Mouse (Mus musculus) erythroblast, embryonic 14.5 days (primary cell): Measurements from ENCODE around the gene Kcnk1. TPM values are rescaled to one million over a fixed set of nuclear protein-coding genes. Genes with fewer than 3 reads are reported as not detected.

Source experiments
- H3K27me3 ChIP-seq: 2 replicates; pipeline ENCODE4 v1.6.1; 2012; ENCODE audit warnings: inconsistent platforms; ENCODE audit not compliant: control insufficient read depth
- H3K36me3 ChIP-seq: 2 replicates; pipeline ENCODE4 v1.6.1; 2012; ENCODE audit warnings: mild to moderate bottlenecking, inconsistent platforms; ENCODE audit not compliant: control insufficient read depth
- H3K4me1 ChIP-seq: 2 replicates; pipeline ENCODE4 v1.6.1; 2012; ENCODE audit warnings: inconsistent platforms; ENCODE audit not compliant: control insufficient read depth
- H3K4me3 ChIP-seq: replicated peaks from 2 replicates; pipeline ENCODE3; 2012; ENCODE audit warnings: moderate library complexity, mild to moderate bottlenecking, inconsistent platforms
- H3K9me3 ChIP-seq: 2 replicates; pipeline ENCODE4 v1.6.1; 2012; ENCODE audit warnings: low read length, inconsistent platforms, mixed read lengths; ENCODE audit not compliant: control insufficient read depth
- GATA1 ChIP-seq: IDR thresholded peaks from 2 replicates; pipeline ENCODE4 v1.6.1; 2012; ENCODE audit warnings: low read length, inconsistent platforms, mixed read lengths
- TAL1 ChIP-seq: IDR thresholded peaks from 3 replicates; pipeline ENCODE4 v1.6.1; 2012; ENCODE audit warnings: low read length, inconsistent platforms, mixed read lengths
- polyA plus RNA-seq: library from polyadenylated mRNA; stranded (reverse); fragments of >175 nt; gene quantifications from 2 replicates; pipeline ENCODE4 v1.2.3, GENCODE M21; 2012

Gene Kcnk1
- polyA plus RNA-seq, 1 experiment: not detected

DNA sequence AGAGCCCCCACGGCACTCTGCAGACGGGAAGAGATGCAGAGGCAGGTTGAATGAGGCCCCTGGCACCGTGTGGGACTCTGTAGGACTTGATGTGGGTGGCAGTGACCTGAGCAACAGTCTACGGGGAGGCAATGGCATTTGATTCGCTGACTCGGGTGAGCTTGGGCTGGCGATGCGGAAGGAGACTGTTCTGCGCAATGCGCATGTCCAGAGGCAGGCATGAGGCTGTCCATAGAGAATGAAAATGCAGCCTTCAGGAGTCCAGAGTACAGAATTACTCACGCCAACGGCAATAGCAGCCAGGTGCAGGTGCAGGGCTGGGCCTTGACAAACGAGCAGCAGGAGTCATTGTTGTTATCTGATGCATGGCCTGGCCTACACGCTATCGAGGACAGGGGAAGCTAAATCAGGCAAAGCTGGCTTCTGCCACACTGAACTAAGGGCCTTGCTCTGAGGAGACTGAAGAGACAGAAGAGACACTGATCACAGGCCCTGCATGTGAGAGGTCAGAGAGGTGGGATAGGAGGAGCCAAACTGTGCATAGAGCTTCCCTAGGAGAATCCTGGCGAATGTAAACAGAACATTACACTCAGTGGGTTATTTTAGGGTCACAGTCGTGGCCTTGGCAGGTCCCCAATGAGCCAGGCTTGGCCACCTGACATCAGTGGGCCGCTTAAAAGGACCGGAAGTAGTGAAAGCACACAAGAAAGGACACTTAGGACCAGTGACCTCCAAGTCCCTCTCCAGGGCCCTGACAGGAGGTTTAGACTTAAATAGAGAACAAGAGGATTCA lies 12.8 kb downstream of the Kcnk1 start:
- Histone ChIP-seq H3K27me3 (no peaks in the 10 kb centered on the region), H3K9me3 (no peaks in the 10 kb centered on the region), H3K4me3 (no peak overlapping the region), H3K36me3 (no peaks in the 10 kb centered on the region), H3K4me1 (no peaks in the 10 kb centered on the region)
- TF ChIP-seq TAL1 (no peak), GATA1 (no peak)

GRCm38 (mm10) chr8:126008945-126009344 lies 14.0 kb downstream of the Kcnk1 start:
- Histone ChIP-seq H3K9me3 (no peaks in the 10 kb centered on the region), H3K36me3 (no peaks in the 10 kb centered on the region), H3K4me1 (no peaks in the 10 kb centered on the region), H3K4me3 (no peak overlapping the region), H3K27me3 (no peaks in the 10 kb centered on the region)
- no peak for TF ChIP-seq GATA1
- TF ChIP-seq TAL1: no peak

DNA sequence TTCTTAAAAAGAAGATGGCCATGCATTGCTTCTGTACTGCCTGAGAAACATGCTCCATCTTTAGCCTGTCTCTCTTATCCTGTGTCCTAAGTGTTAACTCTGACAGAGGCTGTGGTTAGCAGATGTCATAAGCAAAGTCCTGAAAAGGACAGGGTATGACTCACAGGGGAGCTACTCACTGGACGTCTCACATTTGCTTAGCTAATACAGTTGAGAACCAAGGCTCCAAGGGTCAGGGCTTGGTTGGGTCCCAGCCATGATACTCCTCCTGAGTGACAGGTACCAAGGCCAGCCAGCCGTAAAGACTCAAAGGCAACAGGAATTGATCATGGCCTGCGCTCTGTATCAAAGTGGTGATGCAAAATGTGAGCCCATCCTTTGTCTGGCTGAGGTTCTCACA lies 15.9 kb downstream of the Kcnk1 start:
- TF ChIP-seq GATA1: no peak
- TF ChIP-seq TAL1: no peak
- Histone ChIP-seq H3K4me3 (no peak overlapping the region), H3K36me3 (no peaks in the 10 kb centered on the region), H3K4me1 (no peaks in the 10 kb centered on the region), H3K27me3 (no peaks in the 10 kb centered on the region), H3K9me3 (no peaks in the 10 kb centered on the region)

GRCm38 (mm10) chr8:126012334-126012733 lies 17.4 kb downstream of the Kcnk1 start:
- no peaks in the 10 kb centered on the region for H3K36me3 ChIP-seq
- H3K4me1 ChIP-seq: no peaks in the 10 kb centered on the region
- no peak overlapping the region for H3K4me3 ChIP-seq
- TF ChIP-seq GATA1 (no peak), TAL1 (no peak)
- no peaks in the 10 kb centered on the region for H3K9me3 ChIP-seq
- H3K27me3 ChIP-seq: no peaks in the 10 kb centered on the region

GRCm38 (mm10) chr8:126013646-126014045 lies 18.7 kb downstream of the Kcnk1 start:
- H3K27me3 ChIP-seq: no peaks in the 10 kb centered on the region
- H3K4me1 ChIP-seq: no peaks in the 10 kb centered on the region
- no peaks in the 10 kb centered on the region for H3K36me3 ChIP-seq
- TF ChIP-seq TAL1: no peak
- no peak for TF ChIP-seq GATA1
- no peak overlapping the region for H3K4me3 ChIP-seq
- no peaks in the 10 kb centered on the region for H3K9me3 ChIP-seq

DNA sequence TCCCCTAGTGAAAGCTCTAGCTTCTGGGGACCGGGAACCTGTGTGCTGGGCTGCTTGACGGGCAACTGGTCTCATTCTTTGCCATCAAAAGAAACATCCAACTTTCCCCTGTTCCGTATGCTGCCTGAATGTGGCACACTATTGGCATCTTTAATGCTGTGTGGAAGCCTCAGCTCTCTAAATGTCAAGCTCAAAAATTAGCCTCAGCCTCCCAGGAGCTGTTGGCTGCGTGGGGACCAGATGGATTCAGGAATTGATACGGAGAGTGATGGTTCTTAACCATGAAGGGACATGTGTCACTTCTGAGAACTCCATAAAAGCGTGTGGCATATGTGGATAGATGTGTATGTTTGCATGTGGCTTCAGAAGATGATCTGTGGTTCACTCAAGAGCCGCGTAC lies 27.0 kb downstream of the Kcnk1 start:
- Histone ChIP-seq H3K4me3 (no peak overlapping the region), H3K27me3 (no peaks in the 10 kb centered on the region), H3K9me3 (no peaks in the 10 kb centered on the region; the same call in 1 of the 2 replicates), H3K36me3 (no peaks in the 10 kb centered on the region), H3K4me1 (no peaks in the 10 kb centered on the region)
- TF ChIP-seq GATA1 (no peak), TAL1 (no peak)

- no peak overlapping the region for H3K4me3 ChIP-seq
- H3K4me1 ChIP-seq: no peaks in the 10 kb centered on the region
- TF ChIP-seq GATA1: no peak
- no peaks in the 10 kb centered on the region for H3K36me3 ChIP-seq
- H3K9me3 ChIP-seq: no peaks in the 10 kb centered on the region; the same call in 1 of the 2 replicates
- no peaks in the 10 kb centered on the region for H3K27me3 ChIP-seq
Measured at GRCm38 (mm10) chr8:126023706-126024305, 28.8 kb downstream of the Kcnk1 start.

- H3K4me3 ChIP-seq: no peak overlapping the region
Measured at GRCm38 (mm10) chr8:126024891-126025290, 29.9 kb downstream of the Kcnk1 start.

GRCm38 (mm10) chr8:126026121-126026520 lies 31.2 kb downstream of the Kcnk1 start:
- no peaks in the 10 kb centered on the region for H3K4me1 ChIP-seq
- H3K36me3 ChIP-seq: no peaks in the 10 kb centered on the region
- TF ChIP-seq GATA1 (no peak), TAL1 (no peak)
- no peaks in the 10 kb centered on the region; the same call in 1 of the 2 replicates for H3K9me3 ChIP-seq
- H3K27me3 ChIP-seq: no peaks in the 10 kb centered on the region
- no peak overlapping the region for H3K4me3 ChIP-seq

More at GRCm38 (mm10) chr8:126024891-126025290, 29.9 kb downstream of the Kcnk1 start:
- Histone ChIP-seq H3K36me3 (no peaks in the 10 kb centered on the region), H3K27me3 (no peaks in the 10 kb centered on the region), H3K9me3 (no peaks in the 10 kb centered on the region; the same call in 1 of the 2 replicates), H3K4me1 (no peaks in the 10 kb centered on the region)
- TF ChIP-seq GATA1 (no peak), TAL1 (no peak)

DNA sequence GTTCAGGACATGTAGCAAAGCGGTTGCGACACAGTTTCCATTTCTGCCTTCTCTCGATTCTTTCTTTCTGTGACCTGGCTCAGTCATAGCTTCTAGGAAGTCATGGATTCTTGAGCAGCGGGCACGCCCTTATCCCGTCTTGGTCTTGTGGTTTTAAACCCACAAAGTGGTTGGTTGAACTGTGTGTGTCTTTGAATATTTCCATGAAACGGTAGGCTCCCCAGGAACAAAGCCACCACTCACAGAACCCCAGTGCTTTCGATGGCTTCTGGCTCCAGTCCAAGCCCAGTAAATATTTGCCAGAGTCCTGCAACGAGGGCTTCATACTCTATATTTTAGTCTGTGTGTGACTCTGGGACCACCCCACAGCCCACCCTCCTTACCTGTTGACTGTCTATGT lies 31.6 kb downstream of the Kcnk1 start:
- no peaks in the 10 kb centered on the region for H3K4me1 ChIP-seq
- no peaks in the 10 kb centered on the region for H3K27me3 ChIP-seq
- TF ChIP-seq GATA1 (no peak), TAL1 (no peak)
- H3K9me3 ChIP-seq: no peaks in the 10 kb centered on the region; the same call in 1 of the 2 replicates
- H3K4me3 ChIP-seq: no peak overlapping the region
- no peaks in the 10 kb centered on the region for H3K36me3 ChIP-seq
